Mouse (Mus musculus) thymus, adult 2 months (tissue): ENCODE measurements at regions not wholly inside any gene's neighbourhood (a gene's known extent, or its start where the extent isn't known, plus 50 kb on each side); places are given as distances from the start of the nearest gene placed in this dataset.

Experiments used
- CTCF ChIP-seq: fragments of 200-500 bp; IDR thresholded peaks from 2 replicates; pipeline ENCODE4 v1.5.1; 2012; ENCODE audit warnings: mild to moderate bottlenecking, control low read depth, low read length, moderate library complexity, borderline replicate concordance; ENCODE audit not compliant: control insufficient read depth, poor library complexity, insufficient read depth; ENCODE audit errors: extremely low read depth
- POLR2A ChIP-seq: fragments of 200-500 bp; IDR thresholded peaks from 2 replicates; pipeline ENCODE4 v1.6.1; 2012; ENCODE audit warnings: mild to moderate bottlenecking, low read length, control low read depth, moderate library complexity; ENCODE audit not compliant: control insufficient read depth, poor library complexity, insufficient read depth; ENCODE audit errors: extremely low read depth

GRCm38 (mm10) chr6:24245591-24245990 is 77.7 kb upstream of the Slc13a1 start:
- no peak for TF ChIP-seq CTCF
- no peak for TF ChIP-seq POLR2A
